Mouse (Mus musculus): ENCODE measurements around the gene Gm12355.

DNA sequence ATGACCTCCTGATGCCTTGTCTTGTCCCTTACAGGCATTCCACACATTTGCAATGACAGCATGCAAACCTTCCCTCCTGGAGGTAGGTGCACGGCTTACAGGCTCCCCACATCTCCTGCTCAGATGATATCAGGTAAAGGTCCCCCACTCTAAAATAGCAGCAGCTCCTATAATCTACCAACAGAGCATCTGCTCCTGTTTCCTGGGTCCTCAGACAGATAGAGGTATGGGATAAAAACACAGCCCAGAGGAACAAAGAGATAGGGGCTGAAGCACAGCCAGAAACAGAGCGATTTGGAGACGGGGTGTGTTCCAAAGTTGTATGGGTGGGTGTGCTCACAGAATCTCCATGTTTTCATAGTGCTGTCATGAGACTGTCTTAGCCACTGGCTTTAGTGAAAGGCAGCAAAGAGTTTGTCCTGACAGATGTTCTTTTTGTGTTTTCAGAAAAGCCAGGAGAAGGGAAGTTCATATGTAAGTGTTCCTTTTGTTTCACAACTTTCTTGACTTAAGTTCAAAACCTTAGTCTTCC, 45.9 kb upstream of the Gm12355 start:
- TF ChIP-seq EP300 (IDR thresholded peaks at IDR 0.05; ENCODE audit: insufficient read depth, low read depth, low read length) (no peak), POLR2A (IDR thresholded peaks at IDR 0.05; ENCODE audit: insufficient read depth, low read depth, low read length) (no peak)
